Mouse (Mus musculus) WW6 (cell line): ENCODE results near the gene Sema4f.

Source experiments
- DNase-seq: peaks from one replicate; pipeline ENCODE4 v3.0.0-alpha.2; 2013; ENCODE audit warnings: low read depth, low spot score

Gene Sema4f

DNA sequence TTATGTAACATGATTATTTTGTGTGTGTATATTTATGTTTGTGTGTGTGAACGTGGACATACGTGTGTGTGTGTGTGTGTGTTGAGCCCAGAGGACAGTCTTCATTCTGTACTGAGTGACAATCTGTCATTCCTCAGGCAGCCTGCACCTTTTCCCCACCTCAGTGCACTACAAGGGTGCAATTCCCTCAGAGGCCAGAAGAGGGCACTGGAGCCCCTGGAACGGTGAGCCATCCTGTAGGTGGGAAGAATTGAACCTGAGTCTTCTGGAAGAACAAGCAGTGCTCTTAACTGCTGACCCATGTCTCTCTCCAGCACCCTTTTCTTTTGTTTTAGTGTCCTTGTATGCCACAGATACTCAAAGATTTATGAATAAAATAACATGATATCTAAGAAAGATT is 23.7 kb downstream of the Sema4f start:
- peak; percentile 52 for DNase-seq

DNA sequence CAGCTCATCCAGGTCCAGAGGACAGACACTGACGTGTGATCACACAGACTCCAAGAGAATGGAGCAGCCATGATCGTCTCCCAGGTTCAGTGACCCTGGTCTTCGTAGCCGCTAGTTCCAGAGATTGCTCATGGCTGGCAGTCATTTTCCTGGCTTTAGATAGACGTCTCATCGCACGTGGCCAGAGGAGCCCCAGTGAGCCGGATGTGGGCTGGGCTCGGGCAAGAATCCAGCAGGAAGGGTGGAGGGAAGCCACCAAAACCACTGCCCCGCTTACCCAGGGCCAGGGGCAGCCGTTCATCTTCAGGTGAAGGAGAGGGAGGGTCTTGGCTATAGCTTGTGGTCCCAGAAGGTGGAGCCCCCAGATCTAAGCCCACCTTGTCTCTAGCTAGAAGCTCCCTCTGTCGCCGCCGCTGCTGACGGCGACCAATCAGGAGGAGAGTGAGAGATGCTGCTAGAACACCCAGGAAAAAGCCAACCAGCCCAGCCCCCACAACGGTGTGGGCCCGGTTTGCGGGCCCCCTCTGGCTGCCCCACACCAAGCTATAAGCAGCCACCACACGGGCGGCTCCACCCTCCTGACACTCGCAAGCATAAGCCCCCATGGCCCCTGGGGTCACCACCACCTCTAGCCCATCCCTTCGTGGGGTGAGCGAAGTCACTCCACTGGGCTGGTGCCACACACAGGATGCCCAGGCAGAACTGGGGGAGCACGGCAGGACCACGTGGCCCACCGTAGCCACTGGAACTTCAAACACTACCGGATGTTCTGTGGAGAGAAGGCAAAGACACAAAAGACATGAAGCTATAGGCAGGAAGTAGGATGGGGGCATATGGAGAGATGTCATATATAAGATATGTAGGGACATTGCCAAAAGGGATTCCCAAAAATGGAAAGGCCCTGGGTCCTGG is 26.0 kb downstream of the Sema4f start:
- DNase-seq, result no peak

DNA sequence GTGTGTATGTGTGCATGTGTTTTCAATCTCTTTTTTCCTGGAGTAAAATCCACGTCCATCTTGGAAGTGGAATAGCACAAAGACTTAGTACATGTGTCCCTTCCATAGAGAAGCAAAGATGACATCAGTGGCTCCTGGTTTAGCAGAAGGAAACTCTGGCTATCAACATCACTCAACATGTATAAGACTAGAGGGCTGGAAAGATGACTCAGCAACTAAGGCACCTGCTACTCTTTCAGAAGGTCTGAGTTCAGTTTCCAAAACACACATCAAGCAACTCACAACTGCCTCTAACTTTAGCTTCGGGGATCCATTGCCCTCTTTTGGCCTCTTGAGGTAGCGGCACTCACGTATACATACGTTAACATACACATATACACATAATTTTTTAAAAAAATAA is 28.3 kb downstream of the Sema4f start:
- no peak for DNase-seq

DNA sequence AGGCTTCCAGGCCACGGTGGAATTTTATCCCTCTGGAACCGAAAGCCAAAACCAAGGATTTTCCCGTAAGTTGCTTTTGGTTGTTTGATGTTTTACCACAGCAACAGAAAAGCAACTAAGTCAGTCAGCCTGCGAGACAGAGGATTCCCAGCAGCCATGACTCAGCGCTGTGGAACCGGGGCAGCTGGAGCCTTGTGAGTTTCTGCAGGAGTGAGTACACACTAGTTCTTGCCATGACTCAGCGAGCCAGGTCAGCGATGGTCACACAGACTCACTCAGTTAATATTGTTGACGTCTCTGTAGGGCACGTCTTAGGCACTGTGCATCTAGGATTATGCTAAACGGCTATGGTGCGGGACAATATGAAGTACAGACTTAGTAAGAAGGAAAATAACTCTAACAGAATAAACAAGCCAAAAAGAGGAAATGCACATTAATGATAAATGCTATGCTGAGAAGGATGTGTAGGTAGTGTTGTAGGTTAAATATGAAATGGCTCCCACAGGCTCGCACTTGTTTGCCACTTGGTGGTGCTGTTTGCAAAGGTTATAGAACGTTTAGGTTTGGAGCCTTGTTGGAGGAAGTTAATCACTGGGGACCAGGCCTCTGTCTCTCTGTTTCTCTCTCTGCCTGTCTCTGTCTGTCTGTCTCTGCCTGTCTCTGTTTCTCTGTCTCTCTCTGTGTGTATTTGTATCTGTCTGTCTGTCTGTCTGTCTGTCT is 30.3 kb downstream of the Sema4f start:
- no peak for DNase-seq

DNA sequence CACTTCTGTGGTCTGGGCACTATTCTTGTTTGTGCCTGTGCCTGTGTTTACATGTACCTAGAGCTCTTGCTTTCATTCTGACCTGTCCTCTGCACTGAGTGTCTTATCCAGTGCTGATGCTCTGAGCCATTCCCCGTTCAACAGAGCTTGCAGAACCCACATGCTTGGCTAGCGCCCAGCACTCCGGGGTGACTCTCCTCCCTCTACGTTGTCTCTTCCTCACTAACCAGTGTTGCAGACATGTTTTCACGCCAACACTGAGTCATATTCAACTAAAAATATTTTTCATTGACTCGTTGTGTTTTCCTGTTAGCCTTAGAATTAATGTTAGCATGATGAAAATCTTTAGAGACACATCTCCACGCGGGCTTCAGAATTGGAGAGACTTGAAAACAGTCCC is 31.5 kb downstream of the Sema4f start:
- no peak for DNase-seq

DNA sequence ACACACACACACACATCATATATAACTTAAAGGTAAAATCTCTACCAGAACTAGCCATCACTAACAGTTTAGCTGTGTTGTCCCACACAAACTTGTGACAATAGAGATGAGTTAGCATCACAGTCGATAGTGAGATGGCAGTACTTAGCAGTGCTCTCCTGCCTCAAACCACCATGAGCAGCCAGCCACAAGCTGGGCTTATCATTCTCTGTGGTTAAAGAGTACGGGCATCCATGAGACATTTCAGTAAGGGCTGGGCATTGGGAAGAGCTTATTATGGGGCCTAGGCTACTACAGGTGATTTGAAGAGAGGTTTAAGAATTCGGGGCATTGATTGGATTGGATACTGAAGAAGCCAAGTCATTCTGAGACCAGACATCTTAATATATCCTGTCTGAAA is 32.6 kb downstream of the Sema4f start:
- no peak for DNase-seq

DNA sequence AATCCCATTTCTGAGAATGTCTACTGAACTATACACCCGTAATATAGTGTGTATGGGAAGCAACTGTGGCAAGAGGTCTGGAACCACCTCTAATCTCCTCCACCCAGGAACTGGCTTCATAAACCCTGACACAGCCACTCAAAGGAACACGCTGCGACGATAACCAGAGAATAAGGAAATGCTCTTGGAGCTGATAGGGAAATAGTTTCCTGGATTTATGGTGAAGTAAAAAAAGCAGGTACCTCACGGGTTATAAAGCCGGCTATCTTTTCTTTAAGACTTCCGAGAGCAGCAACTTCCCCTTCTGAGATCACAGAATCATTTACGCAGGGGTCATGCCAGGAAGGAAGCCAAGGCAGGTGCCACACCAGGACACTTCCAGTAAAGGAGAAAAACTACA is 37.0 kb downstream of the Sema4f start:
- DNase-seq, result no peak

DNA sequence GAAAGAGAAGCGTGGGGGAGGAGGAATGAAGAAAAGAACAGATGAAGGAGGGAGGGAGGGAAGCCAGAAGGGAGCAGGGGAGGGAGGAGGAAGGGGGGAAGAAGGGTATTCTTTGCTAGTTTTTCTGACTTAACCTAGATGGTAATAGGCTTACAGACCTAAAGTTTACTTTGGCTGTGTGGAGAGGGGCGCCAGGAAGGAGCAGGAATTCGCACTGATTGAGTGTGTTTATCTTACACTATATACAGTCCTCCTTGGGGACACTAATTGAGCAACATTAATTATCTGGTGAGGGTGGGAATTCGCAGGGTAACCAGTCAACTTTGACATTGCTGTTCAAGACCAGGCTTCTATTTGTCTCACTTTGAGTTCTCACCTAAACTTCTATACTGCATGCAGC is 40.8 kb downstream of the Sema4f start:
- DNase-seq, result no peak

DNA sequence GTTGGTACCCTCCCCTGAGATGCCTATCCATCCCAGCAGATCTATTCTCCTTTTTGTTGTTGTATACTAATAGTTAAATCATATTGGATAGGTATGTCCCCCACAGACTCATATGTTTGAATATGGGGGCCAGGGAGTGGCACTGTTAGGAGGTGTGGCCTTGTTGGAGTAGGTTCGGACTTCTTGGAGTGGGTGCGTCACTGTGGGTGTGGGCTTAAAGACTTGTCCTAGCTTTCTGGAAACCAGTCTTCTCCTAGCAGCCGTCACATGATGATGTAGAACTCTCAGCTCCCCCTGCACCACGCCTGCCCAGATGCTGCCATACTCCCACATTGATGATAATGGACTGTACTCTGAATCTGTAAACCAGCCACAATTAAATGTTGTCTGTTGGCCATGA is 41.3 kb downstream of the Sema4f start:
- no peak for DNase-seq

DNA sequence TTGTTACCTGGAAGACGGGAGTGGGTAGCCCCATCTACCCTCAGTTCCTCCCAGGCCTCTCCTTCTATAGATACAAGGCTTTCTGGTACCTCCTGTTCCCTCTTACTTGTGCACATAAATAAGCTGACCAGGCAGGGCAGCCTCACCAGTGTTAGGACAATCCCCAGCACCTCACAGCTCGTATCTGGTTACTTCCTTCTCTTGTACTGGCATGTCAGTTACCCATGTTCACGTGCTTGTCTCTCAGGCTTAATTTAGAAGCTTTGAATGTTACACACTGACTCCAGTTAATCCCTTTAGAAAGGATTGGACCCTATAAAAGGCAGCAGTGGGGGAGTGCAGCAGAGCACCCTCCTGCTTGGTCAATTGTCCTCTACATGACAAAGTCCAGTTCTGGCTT is 42.3 kb downstream of the Sema4f start:
- DNase-seq, result no peak

DNA sequence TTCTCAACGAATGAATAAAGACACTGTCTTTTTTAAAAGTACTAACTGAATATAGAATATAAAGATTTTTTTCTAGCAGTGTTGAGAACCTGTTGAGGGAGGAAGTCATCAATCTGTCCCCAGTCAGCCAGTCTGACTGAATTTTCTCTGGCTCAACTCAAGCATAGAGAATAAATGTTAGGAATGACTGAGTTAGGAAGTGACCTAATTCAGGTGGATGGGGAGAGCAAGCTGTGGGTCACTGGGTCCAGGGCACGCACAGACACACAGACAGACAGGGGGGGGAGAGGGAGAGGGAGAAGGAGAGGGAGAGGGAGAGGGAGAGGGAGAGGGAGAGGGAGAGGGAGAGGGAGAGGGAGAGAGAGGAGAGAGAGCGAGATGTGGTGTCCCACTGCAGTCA is 46.2 kb downstream of the Sema4f start:
- no peak for DNase-seq

DNA sequence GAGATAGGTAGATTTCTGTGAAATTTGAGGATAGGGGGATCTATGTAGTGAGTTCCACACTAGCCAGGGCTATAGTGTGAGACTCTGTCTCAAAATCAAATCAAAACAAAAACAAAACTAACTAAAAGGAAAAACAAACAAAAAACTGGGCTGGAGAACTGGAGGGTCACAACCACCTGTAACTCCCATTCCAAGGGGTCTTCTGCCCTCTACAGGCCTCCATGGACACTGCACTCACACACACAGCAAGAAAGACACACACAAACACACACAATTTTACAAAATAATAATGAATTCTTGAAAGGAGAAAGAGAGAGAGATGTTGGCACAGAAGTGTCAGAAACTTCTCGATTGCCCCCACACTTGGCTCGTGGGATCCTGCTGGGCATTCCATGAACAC is 47.0 kb downstream of the Sema4f start:
- DNase-seq, result no peak

DNA sequence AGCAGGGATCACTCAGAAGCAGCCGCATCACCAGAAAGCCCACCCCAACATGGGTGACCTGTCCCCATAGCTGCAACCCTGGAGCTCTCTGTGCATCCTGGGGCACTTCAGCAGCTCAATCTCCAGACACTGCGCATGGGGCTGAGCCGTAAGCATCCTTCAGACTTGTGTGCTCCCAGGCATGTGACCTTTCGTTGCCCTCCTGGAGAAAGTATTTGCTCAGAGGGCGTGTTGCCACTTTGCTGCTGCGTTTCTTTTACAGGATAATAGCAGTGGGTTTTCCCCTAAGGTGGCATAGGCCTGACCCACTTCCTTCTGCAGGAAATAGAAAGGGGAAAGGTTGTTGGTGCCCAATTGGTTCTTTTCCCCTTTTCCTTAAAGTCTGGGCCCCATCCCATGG is 48.1 kb downstream of the Sema4f start:
- DNase-seq, result no peak

DNA sequence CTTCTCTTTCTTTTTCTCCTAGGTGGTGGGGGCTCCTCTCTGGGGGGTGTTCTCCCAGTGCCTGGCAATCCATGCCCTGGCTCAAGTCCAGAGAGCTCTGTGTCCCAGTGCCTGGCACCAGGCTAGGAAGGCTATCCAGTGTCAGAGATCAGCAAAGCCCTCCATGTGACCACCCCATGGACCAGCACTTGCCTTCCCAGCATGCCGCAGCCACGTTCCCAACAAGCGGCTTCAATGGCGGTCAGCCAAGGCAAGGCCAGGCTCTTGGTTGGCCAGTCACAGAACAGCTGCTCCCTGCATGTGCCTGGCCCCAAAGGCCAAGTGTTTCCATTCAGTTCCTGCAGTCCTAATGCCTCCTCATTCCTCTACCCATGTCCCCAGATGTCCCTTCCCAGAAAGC is 53.2 kb downstream of the Sema4f start:
- DNase-seq, result no peak

DNA sequence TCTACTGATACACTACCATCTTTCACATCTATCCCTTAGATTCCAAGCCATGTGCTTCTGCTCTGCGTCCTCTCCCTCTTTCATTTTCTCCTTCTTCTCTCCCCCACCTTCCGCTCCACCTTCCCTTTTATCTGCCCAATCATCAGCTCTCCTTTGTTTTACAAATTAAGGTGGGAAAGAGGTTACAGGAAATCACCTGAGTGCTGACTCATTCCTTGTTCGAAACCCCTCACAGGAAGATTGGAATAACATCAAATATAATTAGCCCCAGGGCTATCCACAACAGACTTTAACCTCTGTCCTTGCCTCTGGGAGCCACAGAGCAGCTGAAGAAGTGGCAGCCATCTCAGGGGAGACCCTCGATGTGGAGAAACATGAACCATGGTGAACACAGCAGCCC is 53.7 kb downstream of the Sema4f start:
- no peak for DNase-seq

DNA sequence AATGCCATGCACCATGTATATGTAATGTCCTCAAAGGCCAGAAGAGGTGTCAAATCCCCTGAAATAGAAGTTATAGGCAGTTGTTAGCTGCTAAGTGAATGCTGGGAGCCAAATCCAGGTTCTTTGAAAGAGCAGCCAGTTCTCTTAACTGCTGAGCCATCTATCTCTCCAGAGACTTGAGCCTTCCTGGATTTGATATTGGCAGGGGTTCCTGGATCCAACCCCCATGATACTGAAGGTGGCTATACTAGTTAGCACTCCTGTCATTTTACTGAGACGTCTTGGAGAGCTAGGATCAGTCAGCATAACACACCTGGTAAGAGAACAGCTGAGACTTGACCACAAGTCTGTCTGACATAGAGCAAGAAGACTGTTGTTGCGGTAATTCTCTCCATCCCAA is 54.1 kb downstream of the Sema4f start:
- DNase-seq, result no peak

DNA sequence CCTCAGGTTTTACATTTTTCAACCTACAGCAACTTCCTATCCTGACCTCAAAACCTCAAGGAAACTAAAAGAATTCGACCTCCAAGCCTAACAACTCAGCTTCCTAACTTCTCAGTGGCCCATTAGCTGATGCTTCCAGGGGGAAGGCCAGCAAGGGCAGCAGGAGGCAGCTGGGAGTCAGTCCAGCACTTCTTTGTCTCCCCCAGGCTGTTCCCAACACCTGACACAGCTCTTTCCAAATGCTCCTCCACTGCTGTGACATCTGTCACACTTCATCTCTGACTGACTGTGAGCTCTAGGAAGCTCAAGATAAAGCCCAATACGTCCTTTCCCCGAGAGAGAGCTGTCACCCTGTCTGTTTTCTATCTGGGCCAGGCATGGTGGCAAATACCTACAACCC is 55.0 kb downstream of the Sema4f start:
- no peak for DNase-seq

DNA sequence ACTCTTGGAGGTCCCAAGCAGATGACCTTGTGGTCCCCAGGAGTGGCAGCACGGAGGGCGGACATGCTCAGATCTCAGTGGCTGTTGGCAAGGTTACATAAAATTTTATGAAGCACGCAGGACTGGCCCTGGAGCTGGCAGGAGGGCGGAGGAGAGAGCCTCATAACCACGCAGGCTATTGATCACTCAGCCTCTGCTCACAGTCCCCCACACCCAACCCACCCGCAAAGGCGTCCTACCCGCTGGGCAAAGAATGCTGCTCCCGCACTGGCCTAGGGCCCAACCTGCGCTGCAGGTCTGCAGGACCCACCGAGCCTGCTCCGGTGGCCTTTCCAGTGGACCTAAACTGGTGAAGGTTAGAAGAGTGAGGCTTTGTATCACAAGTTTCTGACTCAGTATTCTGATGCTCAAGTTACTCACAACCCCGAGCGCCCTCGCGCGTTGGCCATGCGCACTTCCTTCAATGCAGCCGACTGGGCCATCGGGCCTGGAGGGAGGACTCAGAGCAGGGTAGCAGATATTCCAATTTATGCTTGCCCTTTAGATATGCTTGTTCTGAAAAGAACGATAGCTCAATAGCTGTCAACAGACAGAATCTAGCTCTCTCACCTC is 58.0 kb downstream of the Sema4f start:
- DNase-seq, result peak; percentile 43

DNA sequence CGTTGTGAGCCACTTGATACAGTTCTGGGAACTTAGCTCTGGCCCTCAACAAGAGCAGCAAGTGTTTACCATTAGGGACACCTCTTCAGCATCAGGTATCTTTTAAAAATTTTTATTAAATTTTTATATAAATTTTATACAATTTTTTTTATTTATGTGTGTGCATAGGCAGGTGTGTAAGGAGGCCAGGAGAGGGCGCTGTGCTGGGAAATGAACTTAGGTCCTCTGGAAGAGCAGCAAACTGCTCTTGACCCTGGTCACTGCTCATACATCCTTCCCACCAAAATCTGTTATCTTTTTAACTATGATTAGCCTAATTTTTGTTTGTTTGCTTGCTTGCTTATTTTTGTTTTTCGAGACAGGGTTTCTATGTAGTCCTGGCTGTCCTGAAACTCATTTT is 58.8 kb downstream of the Sema4f start:
- no peak for DNase-seq

DNA sequence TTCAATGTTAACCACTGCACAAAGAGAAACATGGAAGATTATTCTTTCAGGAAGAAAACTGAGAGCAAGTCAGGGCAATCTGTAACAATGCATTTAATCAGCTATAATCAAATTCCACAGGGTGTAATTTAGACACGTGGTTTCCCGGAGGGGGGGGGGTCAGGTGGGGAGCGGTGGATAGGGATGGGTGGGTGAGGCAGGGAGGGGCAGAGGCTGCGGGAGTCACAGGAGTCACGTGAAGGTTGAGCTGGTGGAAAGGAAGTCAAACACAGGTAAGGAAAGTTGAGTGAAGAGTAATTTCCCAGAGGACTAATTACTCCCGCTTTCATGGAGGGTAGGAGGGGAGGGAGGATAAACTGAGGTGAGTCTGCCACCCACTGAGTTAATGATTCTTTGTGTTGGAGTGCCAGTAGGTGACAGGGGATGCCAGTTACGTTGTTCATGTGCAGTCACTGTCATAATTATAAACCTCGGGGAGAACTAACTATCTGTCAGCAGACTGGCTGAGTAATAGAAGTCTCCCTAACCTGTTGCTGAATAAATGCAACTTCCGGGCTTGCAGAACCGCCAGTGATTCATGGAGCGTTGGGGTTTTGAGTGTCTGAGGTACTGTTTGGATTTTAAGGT is 60.0 kb downstream of the Sema4f start:
- DNase-seq, result no peak

DNA sequence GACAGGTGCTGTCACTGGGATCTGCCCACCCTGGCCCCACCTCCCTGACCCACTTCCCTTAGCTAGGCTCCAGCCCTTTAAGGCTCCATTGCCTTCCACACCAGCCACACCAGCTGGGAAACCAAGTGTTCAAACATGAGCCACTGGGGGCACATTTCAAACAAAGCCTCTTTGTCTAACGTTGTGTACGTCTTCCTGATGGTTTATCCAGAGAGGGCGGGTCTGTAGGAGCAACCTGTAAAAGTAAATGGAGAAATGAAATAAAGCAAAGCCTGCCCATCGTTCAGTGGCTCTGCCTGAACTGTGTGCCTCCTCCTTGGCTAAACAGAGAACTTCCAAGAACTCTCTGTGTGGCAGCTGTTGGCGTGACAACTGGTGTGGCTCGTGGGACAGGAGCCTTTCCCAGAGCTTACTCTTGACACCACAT is 64.0 kb downstream of the Sema4f start:
- no peak for DNase-seq

DNA sequence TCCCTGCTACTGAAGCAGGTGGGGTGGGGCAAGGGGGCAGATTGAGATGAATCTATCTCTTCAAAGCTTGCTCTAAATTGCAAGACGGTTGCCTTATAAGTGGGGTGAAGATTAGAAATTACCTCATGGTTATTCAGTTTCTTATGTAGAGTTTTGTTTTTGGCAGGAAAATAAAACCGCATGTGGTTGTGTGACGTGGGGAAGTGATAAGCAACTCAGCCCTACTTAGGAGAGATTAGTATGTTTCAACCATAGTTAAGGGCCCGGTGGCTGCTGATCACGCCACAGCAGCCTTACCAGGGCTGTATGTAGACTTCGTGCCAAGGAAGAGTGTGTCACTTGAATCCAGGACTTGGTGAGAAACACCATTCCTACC is 67.2 kb downstream of the Sema4f start:
- no peak for DNase-seq
